Mouse (Mus musculus) myocyte (in vitro differentiated cells): ENCODE measurements around the gene Mttp.

ENCODE experiments used
- MAX ChIP-seq: IDR thresholded peaks from one replicate; pipeline ENCODE4 v1.6.1; 2011; ENCODE audit warnings: low read depth, mild to moderate bottlenecking, control low read depth
- USF1 ChIP-seq: IDR thresholded peaks from one replicate; pipeline ENCODE4 v1.6.1; 2011; ENCODE audit warnings: low read depth, mild to moderate bottlenecking, control low read depth, moderate library complexity

GRCm38 (mm10) chr3:138077476-138078340 lies 67.1 kb downstream of the Mttp start:
- no peak for TF ChIP-seq USF1
- TF ChIP-seq MAX = no peak
